Comparison of ENCODE assay signal across 9 mouse cellular contexts in the genomic region with DNA sequence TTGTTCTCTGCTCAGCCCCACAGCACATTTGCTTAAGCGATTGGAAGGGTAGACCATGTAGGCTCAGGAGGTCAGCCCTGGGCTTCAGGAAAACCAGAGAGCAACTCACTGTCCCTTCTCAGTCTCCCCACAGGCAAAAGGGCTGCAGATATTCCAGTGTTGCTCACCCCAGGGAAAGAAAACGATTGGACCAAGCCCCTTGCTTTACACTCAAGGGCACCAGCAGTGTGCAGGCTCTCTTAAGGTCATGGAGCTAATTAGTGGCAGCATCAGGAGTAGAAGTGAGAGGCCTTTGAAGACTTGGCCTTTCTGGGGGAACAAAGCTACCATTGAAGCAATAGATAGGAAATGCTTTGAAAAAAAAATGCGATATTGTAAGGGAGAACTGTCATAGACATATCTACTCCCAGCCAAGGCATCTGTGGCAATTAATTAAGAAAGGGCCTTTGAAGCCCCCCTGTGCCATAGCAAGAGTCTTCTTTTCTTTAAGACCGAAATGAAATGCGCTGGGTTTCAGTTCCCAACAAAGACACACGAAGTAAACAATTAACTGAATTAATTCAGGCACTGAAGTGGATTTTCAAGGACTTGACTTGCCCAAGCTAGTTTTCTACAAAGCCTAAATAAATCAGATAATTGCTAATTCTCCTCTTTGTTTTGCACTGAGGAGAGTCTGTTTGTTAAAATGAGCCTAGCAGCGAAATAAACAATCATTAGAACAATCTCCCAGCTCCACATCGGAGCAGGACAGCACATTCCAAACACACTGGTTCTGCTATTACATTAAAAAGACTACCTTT. TPM values are rescaled to one million over a fixed set of nuclear protein-coding genes. Genes with fewer than 3 reads are reported as not detected.
DNase-seq lines count a peak whose midpoint lies in the region; ATAC-seq and TF ChIP-seq lines count a peak whose summit lies in the region.
"Had no signal": no experiment of that assay in that cellular context is flagged by ENCODE, and none has a peak within 500 bp of the region (broad histone marks: within the 10 kb centered on the region; RNA-seq: fewer than 3 reads in every experiment).

No protein-coding gene starts in this region.

- peak overlapping the region; percentile 68 for H3K4me3 ChIP-seq in heart, embryonic 10.5 days
- H3K4me3 ChIP-seq in heart, adult 2 months: no peak overlapping the region
- peak overlapping the region; percentile 39; the same call in 1 of the 2 replicates for H3K4me3 ChIP-seq in cortical plate, adult 2 months (ENCODE audit: insufficient read depth, low read length)
- H3K4me3 ChIP-seq in hindbrain, embryonic 15.5 days: peak overlapping the region; percentile 48
- H3K4me3 ChIP-seq in midbrain, embryonic 14.5 days (replicated peaks; ENCODE audit: low read depth, low read length): peak overlapping the region; percentile 43
- no peak overlapping the region for H3K4me3 ChIP-seq in thymus, adult 2 months (ENCODE audit: control insufficient read depth, insufficient read depth, low read length)
- no peak overlapping the region for H3K4me3 ChIP-seq in kidney, adult 2 months (ENCODE audit: insufficient read depth, low read depth, low read length)

- no peaks in the 10 kb centered on the region for H3K27me3 ChIP-seq in heart, embryonic 10.5 days (ENCODE audit: insufficient read depth, poor library complexity, severe bottlenecking)
- H3K27me3 ChIP-seq in heart, adult 2 months (ENCODE audit: control insufficient read depth, insufficient read depth, low read length): no peaks in the 10 kb centered on the region
- H3K27me3 ChIP-seq in hindbrain, embryonic 15.5 days: no peaks in the 10 kb centered on the region
- no peaks in the 10 kb centered on the region for H3K27me3 ChIP-seq in midbrain, embryonic 14.5 days (ENCODE audit: control insufficient read depth, insufficient read depth, low read length)
- no peaks in the 10 kb centered on the region for H3K27me3 ChIP-seq in thymus, adult 2 months (ENCODE audit: control insufficient read depth, insufficient read depth, low read length)
- 0 out of 2 replicates have a peak, but pooled peaks cover 4% of the 10 kb centered on the region for H3K27me3 ChIP-seq in kidney, adult 2 months (replicated peaks; ENCODE audit: control insufficient read depth, insufficient read depth, low read length)

- H3K79me2 ChIP-seq in heart, adult 2 months (replicated peaks; ENCODE audit: control insufficient read depth, insufficient read depth, low read length): no peaks in the 10 kb centered on the region

- H3K4me2 ChIP-seq in hindbrain, embryonic 15.5 days: peak overlapping the region; percentile 87
- H3K4me2 ChIP-seq in midbrain, embryonic 14.5 days (ENCODE audit: low read length): peak overlapping the region; percentile 90

- intact Hi-C loops in heart, adult 2 months (cut with DNase I): no loop called here

- H3K27ac ChIP-seq in heart, embryonic 10.5 days: peak overlapping the region; percentile 93
- no peak overlapping the region for H3K27ac ChIP-seq in heart, adult 2 months
- peak overlapping the region; percentile 39 for H3K27ac ChIP-seq in cortical plate, adult 2 months (ENCODE audit: insufficient read depth, low read length)
- H3K27ac ChIP-seq in hindbrain, embryonic 15.5 days (replicated peaks): peak overlapping the region; percentile 52
- peak overlapping the region; percentile 63 for H3K27ac ChIP-seq in midbrain, embryonic 14.5 days (replicated peaks; ENCODE audit: low read depth, low read length)
- H3K27ac ChIP-seq in thymus, adult 2 months (ENCODE audit: control insufficient read depth, insufficient read depth, low read length): no peak overlapping the region
- H3K27ac ChIP-seq in kidney, adult 2 months (ENCODE audit: insufficient read depth, low read depth, low read length): no peak overlapping the region

- no peak for TF ChIP-seq POLR2A in heart, adult 2 months (IDR thresholded peaks at IDR 0.05; ENCODE audit: insufficient read depth, low read depth, low read length)
- no peak for TF ChIP-seq POLR2A in cortical plate, adult 2 months (IDR thresholded peaks at IDR 0.05; ENCODE audit: extremely low read depth, insufficient read depth, low read length)
- TF ChIP-seq POLR2A in thymus, adult 2 months (IDR thresholded peaks at IDR 0.05; ENCODE audit: control insufficient read depth, extremely low read depth, insufficient read depth, low read length, poor library complexity): no peak
- TF ChIP-seq POLR2A in kidney, adult 2 months (IDR thresholded peaks at IDR 0.05; ENCODE audit: low read depth, low read length): no peak

- no peak overlapping the region for H3K9ac ChIP-seq in heart, adult 2 months (ENCODE audit: low read depth, low read length)
- no peak overlapping the region for H3K9ac ChIP-seq in hindbrain, embryonic 15.5 days
- no peak overlapping the region; the same call in 1 of the 2 replicates for H3K9ac ChIP-seq in midbrain, embryonic 14.5 days (replicated peaks; ENCODE audit: low read length)

- no peak for TF ChIP-seq CTCF in heart, adult 2 months (IDR thresholded peaks at IDR 0.05)
- TF ChIP-seq CTCF in cortical plate, adult 2 months (IDR thresholded peaks at IDR 0.05; ENCODE audit: extremely low read depth, insufficient read depth, low read length): no peak
- no peak for TF ChIP-seq CTCF in thymus, adult 2 months (IDR thresholded peaks at IDR 0.05; ENCODE audit: borderline replicate concordance, control insufficient read depth, extremely low read depth, insufficient read depth, low read length, poor library complexity)
- TF ChIP-seq CTCF in kidney, adult 2 months (conservative IDR thresholded peaks at IDR 0.05; ENCODE audit: insufficient read depth, insufficient read length, low read depth, low read length): no peak

- no peak for TF ChIP-seq EP300 in heart, adult 2 months (IDR thresholded peaks at IDR 0.05; ENCODE audit: insufficient read depth, low read depth, low read length)

- no peaks in the 10 kb centered on the region for H3K36me3 ChIP-seq in heart, embryonic 10.5 days
- H3K36me3 ChIP-seq in heart, adult 2 months (ENCODE audit: control insufficient read depth, insufficient read depth, low read length): no peaks in the 10 kb centered on the region
- no peaks in the 10 kb centered on the region for H3K36me3 ChIP-seq in hindbrain, embryonic 15.5 days
- no peaks in the 10 kb centered on the region for H3K36me3 ChIP-seq in midbrain, embryonic 14.5 days (ENCODE audit: control insufficient read depth, insufficient read depth, low read length)
- no peaks in the 10 kb centered on the region for H3K36me3 ChIP-seq in thymus, adult 2 months (ENCODE audit: control insufficient read depth, insufficient read depth, low read length)
- no peaks in the 10 kb centered on the region for H3K36me3 ChIP-seq in kidney, adult 2 months (ENCODE audit: control insufficient read depth, insufficient read depth, low read length)

- H3K9me3 ChIP-seq in heart, embryonic 10.5 days: no peaks in the 10 kb centered on the region
- no peaks in the 10 kb centered on the region for H3K9me3 ChIP-seq in hindbrain, embryonic 15.5 days
- H3K9me3 ChIP-seq in midbrain, embryonic 14.5 days (ENCODE audit: control insufficient read depth, low read length): no peaks in the 10 kb centered on the region

- H3K4me1 ChIP-seq in heart, embryonic 10.5 days: peaks cover 25% of the 10 kb centered on the region
- no peaks in the 10 kb centered on the region; the same call in 1 of the 2 replicates for H3K4me1 ChIP-seq in heart, adult 2 months (ENCODE audit: control insufficient read depth, insufficient read depth, low read length)
- H3K4me1 ChIP-seq in cortical plate, adult 2 months (ENCODE audit: control insufficient read depth, insufficient read depth, low read length): no peaks in the 10 kb centered on the region
- H3K4me1 ChIP-seq in hindbrain, embryonic 15.5 days (replicated peaks): peaks cover 39% of the 10 kb centered on the region
- H3K4me1 ChIP-seq in midbrain, embryonic 14.5 days (ENCODE audit: control insufficient read depth, insufficient read depth, low read length): peaks cover 26% of the 10 kb centered on the region
- peaks cover 12% of the 10 kb centered on the region for H3K4me1 ChIP-seq in thymus, adult 2 months (replicated peaks; ENCODE audit: control insufficient read depth, insufficient read depth, low read length)
- no peaks in the 10 kb centered on the region for H3K4me1 ChIP-seq in kidney, adult 2 months (ENCODE audit: control insufficient read depth, insufficient read depth, low read length)

- ATAC-seq in hindbrain, embryonic 15.5 days (ENCODE audit: low FRiP score, low read depth): no peak
- no peak for ATAC-seq in midbrain, embryonic 14.5 days (ENCODE audit: low FRiP score, low TSS enrichment)

- DNase-seq in heart, embryonic 10.5 days (ENCODE audit: low spot score): no peak
- no peak for DNase-seq in heart, adult 2 months
- DNase-seq in midbrain, embryonic 14.5 days: no peak
- DNase-seq in right cerebral cortex, postnatal 10 days (ENCODE audit: low spot score in 2 of 2): no peak
- no peak for DNase-seq in thymus, adult 2 months
- DNase-seq in kidney, adult 2 months: no peak

- WGBS in heart, embryonic 10.5 days: 21% methylated on average over 8 of the region's 8 CpGs
- WGBS in heart, adult 2 months: 62% methylated on average over 8 of the region's 8 CpGs
- 5% methylated on average over 8 of the region's 8 CpGs for WGBS in hindbrain, embryonic 15.5 days
- 1% methylated on average over 8 of the region's 8 CpGs for WGBS in midbrain, embryonic 14.5 days
- WGBS in thymus, adult 2 months: 78% methylated on average over 8 of the region's 8 CpGs
- WGBS in kidney, adult 2 months: 59% methylated on average over 8 of the region's 8 CpGs

RNA-seq across cellular contexts. Expression of a gene that starts 2.6 kb away (rescaled TPM):
- polyA plus RNA-seq in heart, embryonic 10.5 days (2016; fragmentation: Nextera tagmentation; extraction: Ambion mirVana): 29.8 and 32.8 TPM in 2 replicates
- total RNA-seq in heart, adult 2 months (2021): 1 to 10 TPM; 2.2 to 4.3 TPM
- 3.7 and 4.7 TPM in 2 replicates for polyA plus RNA-seq in heart, adult 2 months (2012; rRNA removed)
- 56.8 and 59.1 TPM in 2 replicates for polyA plus RNA-seq in cortical plate, adult 2 months (2012; rRNA removed)
- polyA plus RNA-seq in hindbrain, embryonic 15.5 days (2015; fragmentation: Nextera tagmentation; extraction: Ambion mirVana): 32.1 and 32.3 TPM in 2 replicates
- 25.4 and 46.9 TPM in 2 replicates for polyA plus RNA-seq in midbrain, embryonic 14.5 days (2014; fragmentation: Nextera tagmentation; extraction: Ambion mirVana)
- 2.2 and 4.6 TPM in 2 replicates for polyA plus RNA-seq in thymus, adult 2 months (2012; rRNA removed)
- 2.6 and 2.7 TPM in 2 replicates for polyA plus RNA-seq in kidney, adult 2 months (2012; rRNA removed)
- polyA plus RNA-seq: C2C12 had no signal

Comparison
In these comparisons a context has a peak if more than half of its experiments do, and no peak if none do; other contexts are left out.
1. H3K27ac ChIP-seq: peak in heart, embryonic 10.5 days (single experiment), cortical plate, adult 2 months (single experiment), hindbrain, embryonic 15.5 days (single experiment) and midbrain, embryonic 14.5 days (single experiment); none in heart, adult 2 months (single experiment), thymus, adult 2 months (single experiment) and kidney, adult 2 months (single experiment).
2. H3K4me3 ChIP-seq: peak in heart, embryonic 10.5 days (single experiment), cortical plate, adult 2 months (single experiment), hindbrain, embryonic 15.5 days (single experiment) and midbrain, embryonic 14.5 days (single experiment); none in heart, adult 2 months (single experiment), thymus, adult 2 months (single experiment) and kidney, adult 2 months (single experiment).